ENCODE assay signal across 15 mouse cellular contexts in genomic region chr5:120437539-120437938, GRCm38 (mm10). TPM values are rescaled to one million over a fixed set of nuclear protein-coding genes. Genes with fewer than 3 reads are reported as not detected.
DNase-seq lines count a peak whose midpoint lies in the region; ATAC-seq lines count a peak whose summit lies in the region.
"Had no signal": no experiment of that assay in that cellular context is flagged by ENCODE, and none has a peak within 500 bp of the region (broad histone marks: within the 10 kb centered on the region; RNA-seq: fewer than 3 reads in every experiment).

No protein-coding gene starts in this region.

- no peak overlapping the region for H3K9ac ChIP-seq in heart, embryonic 15.5 days
- peak overlapping the region; percentile 63 for H3K9ac ChIP-seq in forebrain, embryonic 13.5 days
- H3K9ac ChIP-seq in limb, embryonic 13.5 days = no peak overlapping the region
- H3K9ac ChIP-seq in stomach, embryonic 14.5 days (replicated peaks; ENCODE audit: low read depth, low read length) = no peak overlapping the region

- H3K27ac ChIP-seq in heart, embryonic 15.5 days = no peak overlapping the region
- peak overlapping the region; percentile 75 for H3K27ac ChIP-seq in forebrain, embryonic 13.5 days
- no peak overlapping the region for H3K27ac ChIP-seq in limb, embryonic 13.5 days
- H3K27ac ChIP-seq in stomach, embryonic 14.5 days (ENCODE audit: low read length) = no peak overlapping the region
- H3K27ac ChIP-seq: layer of hippocampus, adult 2 months; macrophage had no signal

- no peak for DNase-seq in heart, adult 8-10 months (ENCODE audit: low spot score)
- DNase-seq in urinary bladder, postnatal 25 days (ENCODE audit: low spot score) = no peak
- no peak for DNase-seq in thymus, postnatal 0 days (ENCODE audit: low spot score)
- no peak for DNase-seq in layer of hippocampus, postnatal 25 days (ENCODE audit: extremely low spot score in 1 of 2, low spot score in 1 of 2)
- DNase-seq: cerebellum, adult 18-20 months had no signal

- H3K4me2 ChIP-seq in heart, embryonic 15.5 days = no peak overlapping the region
- peak overlapping the region; percentile 68 for H3K4me2 ChIP-seq in forebrain, embryonic 13.5 days
- H3K4me2 ChIP-seq in limb, embryonic 13.5 days (replicated peaks) = no peak overlapping the region
- 0 out of 2 replicates have a peak overlapping the region, but pooled peaks have one; percentile 23 for H3K4me2 ChIP-seq in stomach, embryonic 14.5 days (replicated peaks; ENCODE audit: low read depth, low read length)

- H3K9me3 ChIP-seq in heart, embryonic 15.5 days (replicated peaks) = no peaks in the 10 kb centered on the region
- H3K9me3 ChIP-seq in forebrain, embryonic 13.5 days (replicated peaks) = no peaks in the 10 kb centered on the region
- H3K9me3 ChIP-seq in limb, embryonic 13.5 days = no peaks in the 10 kb centered on the region
- H3K9me3 ChIP-seq in stomach, embryonic 14.5 days (ENCODE audit: control insufficient read depth, low read depth, low read length) = no peaks in the 10 kb centered on the region

- H3K27me3 ChIP-seq in heart, embryonic 15.5 days = peaks cover 93% of the 10 kb centered on the region
- H3K27me3 ChIP-seq in forebrain, embryonic 13.5 days = peaks cover 81% of the 10 kb centered on the region
- peaks cover 96% of the 10 kb centered on the region for H3K27me3 ChIP-seq in limb, embryonic 13.5 days
- peaks cover 72% of the 10 kb centered on the region for H3K27me3 ChIP-seq in stomach, embryonic 14.5 days (ENCODE audit: control insufficient read depth, insufficient read depth, low read length)

- ATAC-seq in heart, embryonic 15.5 days (replicated peaks; ENCODE audit: insufficient number of reproducible peaks, insufficient read depth, low FRiP score, low read depth) = no peak
- no peak for ATAC-seq in forebrain, embryonic 13.5 days
- no peak for ATAC-seq in limb, embryonic 13.5 days (ENCODE audit: low FRiP score, low read depth)
- ATAC-seq in stomach, embryonic 14.5 days (ENCODE audit: insufficient number of reproducible peaks, insufficient read depth, low FRiP score, low read depth) = no peak

- no peaks in the 10 kb centered on the region for H3K36me3 ChIP-seq in heart, embryonic 15.5 days
- no peaks in the 10 kb centered on the region for H3K36me3 ChIP-seq in forebrain, embryonic 13.5 days (ENCODE audit: poor library complexity, severe bottlenecking)
- H3K36me3 ChIP-seq in limb, embryonic 13.5 days = no peaks in the 10 kb centered on the region
- H3K36me3 ChIP-seq in stomach, embryonic 14.5 days (ENCODE audit: control insufficient read depth, insufficient read depth, low read length) = no peaks in the 10 kb centered on the region

- peaks cover 31% of the 10 kb centered on the region for H3K4me1 ChIP-seq in heart, embryonic 15.5 days (replicated peaks)
- peaks cover 43% of the 10 kb centered on the region for H3K4me1 ChIP-seq in forebrain, embryonic 13.5 days
- H3K4me1 ChIP-seq in limb, embryonic 13.5 days = peaks cover 25% of the 10 kb centered on the region
- H3K4me1 ChIP-seq in stomach, embryonic 14.5 days (ENCODE audit: control insufficient read depth, insufficient read depth, low read length) = peaks cover 8% of the 10 kb centered on the region; the same call in 1 of the 2 replicates

- peak overlapping the region; percentile 15; the same call in 1 of the 2 replicates for H3K4me3 ChIP-seq in heart, embryonic 15.5 days
- H3K4me3 ChIP-seq in forebrain, embryonic 13.5 days = peak overlapping the region; percentile 44
- 0 out of 2 replicates have a peak overlapping the region, but pooled peaks have one; percentile 22 for H3K4me3 ChIP-seq in limb, embryonic 13.5 days
- peak overlapping the region; percentile 13; the same call in 1 of the 2 replicates for H3K4me3 ChIP-seq in stomach, embryonic 14.5 days (ENCODE audit: low read depth, low read length)
- H3K4me3 ChIP-seq: erythroblast, embryonic 14.5 days; layer of hippocampus, adult 2 months had no signal

- WGBS in heart, embryonic 15.5 days = 2% methylated on average over 17 of the region's 17 CpGs
- under 1% methylated on average over 17 of the region's 17 CpGs for WGBS in forebrain, embryonic 13.5 days
- WGBS in limb, embryonic 13.5 days = under 1% methylated on average over 17 of the region's 17 CpGs
- 2% methylated on average over 17 of the region's 17 CpGs for WGBS in stomach, embryonic 14.5 days

RNA-seq across cellular contexts. Expression of gene Lhx5, which starts 6.0 kb away (rescaled TPM):
- polyA plus RNA-seq in heart, embryonic 15.5 days (2015; fragmentation: Nextera tagmentation; extraction: Ambion mirVana) = not detected in 2 replicates
- total RNA-seq in heart, adult 8-10 months (2022) = not detected
- 9.6 and 16.0 TPM in 2 replicates for polyA plus RNA-seq in forebrain, embryonic 13.5 days (2015; fragmentation: Nextera tagmentation; extraction: Ambion mirVana)
- not detected in 2 replicates for polyA plus RNA-seq in limb, embryonic 13.5 days (2015; fragmentation: Nextera tagmentation; extraction: Ambion mirVana)
- 0.35 TPM in 1 of 2 replicates, not detected in the other for polyA plus RNA-seq in stomach, embryonic 14.5 days (2014; fragmentation: Nextera tagmentation; extraction: Ambion mirVana)
- polyA plus RNA-seq in thymus, postnatal 0 days (2015; fragmentation: Nextera tagmentation; extraction: Ambion mirVana) = 0.05 TPM in 1 of 2 replicates, not detected in the other
- total RNA-seq in layer of hippocampus, postnatal 25 days (2021) = not detected
- total RNA-seq: CH12.LX; heart, postnatal 25 days; liver, adult 2 months had no signal
- polyA plus RNA-seq: erythroblast, embryonic 14.5 days; liver, adult 2 months; macrophage had no signal

RNA-seq across cellular contexts. Expression of gene Sdsl, which starts 35.1 kb away (rescaled TPM):
- polyA plus RNA-seq in heart, embryonic 15.5 days (2015; fragmentation: Nextera tagmentation; extraction: Ambion mirVana) = 14.3 and 15.8 TPM in 2 replicates
- total RNA-seq in heart, adult 8-10 months (2022) = 10 to 100 TPM in 1 of 4 experiments, 1 to 10 TPM in 3; 8.6 to 11.4 (median 9.5) TPM
- polyA plus RNA-seq in forebrain, embryonic 13.5 days (2015; fragmentation: Nextera tagmentation; extraction: Ambion mirVana) = 4.8 and 5.1 TPM in 2 replicates
- 2.0 and 2.3 TPM in 2 replicates for polyA plus RNA-seq in limb, embryonic 13.5 days (2015; fragmentation: Nextera tagmentation; extraction: Ambion mirVana)
- 5.7 and 5.8 TPM in 2 replicates for polyA plus RNA-seq in stomach, embryonic 14.5 days (2014; fragmentation: Nextera tagmentation; extraction: Ambion mirVana)
- 1.2 and 1.3 TPM in 2 replicates for polyA plus RNA-seq in thymus, postnatal 0 days (2015; fragmentation: Nextera tagmentation; extraction: Ambion mirVana)
- total RNA-seq in layer of hippocampus, postnatal 25 days (2021) = 1 to 10 TPM; 7.1 to 9.1 TPM
- polyA plus RNA-seq: erythroblast, embryonic 14.5 days; macrophage had no signal

RNA-seq across cellular contexts. Expression of gene Sds, which starts 38.8 kb away (rescaled TPM):
- polyA plus RNA-seq in heart, embryonic 15.5 days (2015; fragmentation: Nextera tagmentation; extraction: Ambion mirVana) = 0.33 TPM in 1 of 2 replicates, not detected in the other
- total RNA-seq in heart, adult 8-10 months (2022) = 1 to 10 TPM; 1.4 to 4.9 (median 1.7) TPM
- polyA plus RNA-seq in forebrain, embryonic 13.5 days (2015; fragmentation: Nextera tagmentation; extraction: Ambion mirVana) = not detected in 2 replicates
- polyA plus RNA-seq in limb, embryonic 13.5 days (2015; fragmentation: Nextera tagmentation; extraction: Ambion mirVana) = not detected in 2 replicates
- not detected in 2 replicates for polyA plus RNA-seq in stomach, embryonic 14.5 days (2014; fragmentation: Nextera tagmentation; extraction: Ambion mirVana)
- polyA plus RNA-seq in thymus, postnatal 0 days (2015; fragmentation: Nextera tagmentation; extraction: Ambion mirVana) = 0.14 and 0.24 TPM in 2 replicates
- under 1 TPM in 1 of 2 experiments, not detected in 1; 0.22 TPM for total RNA-seq in layer of hippocampus, postnatal 25 days (2021)
- total RNA-seq: CH12.LX had no signal
- polyA plus RNA-seq: erythroblast, embryonic 14.5 days; macrophage had no signal

Comparison
In these comparisons a context has a peak if more than half of its experiments do, and no peak if none do; other contexts are left out.
1. H3K4me2 ChIP-seq: peak in forebrain, embryonic 13.5 days (single experiment) and stomach, embryonic 14.5 days (single experiment); none in heart, embryonic 15.5 days (single experiment) and limb, embryonic 13.5 days (single experiment).
2. Peak in every context shown above with its lines, with median percentiles within 50 percentile points of each other: H3K4me3 ChIP-seq.